9 mouse cellular contexts compared by ENCODE assay signal in the genomic region with DNA sequence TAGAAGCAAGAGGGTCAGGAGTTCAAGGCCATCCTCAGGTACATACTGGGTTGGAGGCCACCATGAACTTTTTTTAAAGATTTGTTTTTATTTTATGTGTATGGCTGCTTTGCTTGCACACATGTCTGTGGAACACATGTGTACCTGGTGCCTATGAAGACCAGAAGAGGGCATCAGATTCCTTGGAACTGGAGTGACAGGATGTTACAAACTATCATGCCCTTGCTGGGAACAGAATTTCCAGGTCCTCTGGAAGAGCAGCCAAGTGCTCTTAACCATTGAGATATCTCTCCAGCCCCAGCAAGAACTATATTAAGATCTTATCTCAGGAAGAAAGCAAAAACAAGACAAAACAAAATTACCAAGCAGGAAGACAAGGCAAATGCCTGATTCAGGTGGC. TPM values are rescaled to one million over a fixed set of nuclear protein-coding genes. Genes with fewer than 3 reads are reported as not detected.
A peak's percentile ranks its signal among the peaks of the same experiment; 100 is the strongest.
DNase-seq lines count a peak whose midpoint lies in the region; ATAC-seq and TF ChIP-seq lines count a peak whose summit lies in the region.
"Had no signal": no experiment of that assay in that cellular context is flagged by ENCODE, and none has a peak within 500 bp of the region (broad histone marks: within the 10 kb centered on the region; RNA-seq: fewer than 3 reads in every experiment).

No protein-coding gene starts in this region.

- TF ChIP-seq EP300 in ES-Bruce4 (IDR thresholded peaks at IDR 0.05; ENCODE audit: insufficient read depth, low read depth, low read length), result no peak

- no peaks in the 10 kb centered on the region for H3K9me3 ChIP-seq in heart, embryonic 12.5 days (replicated peaks)
- H3K9me3 ChIP-seq in ES-Bruce4 (replicated peaks; ENCODE audit: control insufficient read depth, insufficient read depth, low read length, poor library complexity, severe bottlenecking), result no peaks in the 10 kb centered on the region
- no peaks in the 10 kb centered on the region for H3K9me3 ChIP-seq in hindbrain, embryonic 11.5 days (ENCODE audit: control insufficient read depth, low read length)
- H3K9me3 ChIP-seq in midbrain, embryonic 10.5 days (replicated peaks), result no peaks in the 10 kb centered on the region

- H3K4me1 ChIP-seq in heart, embryonic 12.5 days (replicated peaks), result peaks cover 14% of the 10 kb centered on the region
- no peaks in the 10 kb centered on the region for H3K4me1 ChIP-seq in ES-Bruce4 (ENCODE audit: control insufficient read depth, insufficient read depth, low read length)
- H3K4me1 ChIP-seq in hindbrain, embryonic 11.5 days (replicated peaks; ENCODE audit: control insufficient read depth, insufficient read depth, low read length), result 0 out of 2 replicates have a peak, but pooled peaks cover 2% of the 10 kb centered on the region
- peaks cover 18% of the 10 kb centered on the region for H3K4me1 ChIP-seq in midbrain, embryonic 10.5 days

- no peaks in the 10 kb centered on the region for H3K36me3 ChIP-seq in heart, embryonic 12.5 days
- H3K36me3 ChIP-seq in ES-Bruce4 (ENCODE audit: control insufficient read depth, insufficient read depth, low read length, poor library complexity, severe bottlenecking), result no peaks in the 10 kb centered on the region
- no peaks in the 10 kb centered on the region for H3K36me3 ChIP-seq in hindbrain, embryonic 11.5 days (ENCODE audit: control insufficient read depth, insufficient read depth, low read length)
- no peaks in the 10 kb centered on the region for H3K36me3 ChIP-seq in midbrain, embryonic 10.5 days

- no peak for TF ChIP-seq CTCF in ES-Bruce4 (IDR thresholded peaks at IDR 0.05; ENCODE audit: low read depth, low read length)

- no peak for ATAC-seq in heart, embryonic 12.5 days (ENCODE audit: insufficient number of reproducible peaks, low FRiP score)
- no peak for ATAC-seq in hindbrain, embryonic 11.5 days (ENCODE audit: low FRiP score)

- H3K27me3 ChIP-seq in heart, embryonic 12.5 days (replicated peaks), result no peaks in the 10 kb centered on the region
- no peaks in the 10 kb centered on the region for H3K27me3 ChIP-seq in ES-Bruce4 (ENCODE audit: control insufficient read depth, insufficient read depth, low read length, poor library complexity, severe bottlenecking)
- no peaks in the 10 kb centered on the region for H3K27me3 ChIP-seq in hindbrain, embryonic 11.5 days (ENCODE audit: control insufficient read depth, insufficient read depth, low read length)
- no peaks in the 10 kb centered on the region for H3K27me3 ChIP-seq in midbrain, embryonic 10.5 days (ENCODE audit: low read depth, poor library complexity, severe bottlenecking)

- intact Hi-C loops in heart, postnatal 10 days (cut with DNase I), result no loop called here

- TF ChIP-seq POLR2A in ES-Bruce4 (IDR thresholded peaks at IDR 0.05; ENCODE audit: insufficient read depth, low read length), result no peak

- H3K4me3 ChIP-seq in heart, embryonic 12.5 days, result no peak overlapping the region; the same call in 1 of the 2 replicates
- no peak overlapping the region for H3K4me3 ChIP-seq in ES-Bruce4 (ENCODE audit: low read depth, low read length)
- no peak overlapping the region for H3K4me3 ChIP-seq in hindbrain, embryonic 11.5 days (ENCODE audit: low read depth, low read length)
- H3K4me3 ChIP-seq in midbrain, embryonic 10.5 days, result peak overlapping the region; percentile 80

- H3K4me2 ChIP-seq in heart, embryonic 12.5 days, result peak overlapping the region; percentile 53
- H3K4me2 ChIP-seq in hindbrain, embryonic 11.5 days (replicated peaks; ENCODE audit: low read depth, low read length), result peak overlapping the region; percentile 52

- 0 out of 2 replicates have a peak overlapping the region, but pooled peaks have one; percentile 11 for H3K9ac ChIP-seq in heart, embryonic 12.5 days
- 0 out of 2 replicates have a peak overlapping the region, but pooled peaks have one; percentile 84 for H3K9ac ChIP-seq in ES-Bruce4 (ENCODE audit: low read depth, poor library complexity, severe bottlenecking)
- H3K9ac ChIP-seq in hindbrain, embryonic 11.5 days (ENCODE audit: low read depth, low read length), result no peak overlapping the region

- DNase-seq in heart, postnatal 10 days, result no peak
- DNase-seq in hindbrain, embryonic 11.5 days (ENCODE audit: low spot score), result no peak
- no peak for DNase-seq in midbrain, embryonic 10.5 days (ENCODE audit: low spot score)
- no peak for DNase-seq in cerebellum, postnatal 25 days
- no peak for DNase-seq in thymus, postnatal 10 days (ENCODE audit: low spot score in 2 of 2)
- no peak for DNase-seq in spleen, postnatal 4 days (ENCODE audit: low spot score in 2 of 2)
- DNase-seq: left cerebral cortex, postnatal 4 days had no signal

- no peak overlapping the region for H3K27ac ChIP-seq in heart, embryonic 12.5 days (ENCODE audit: poor library complexity, severe bottlenecking)
- no peak overlapping the region for H3K27ac ChIP-seq in ES-Bruce4 (ENCODE audit: insufficient read depth, low read length)
- no peak overlapping the region for H3K27ac ChIP-seq in hindbrain, embryonic 11.5 days (ENCODE audit: low read depth, low read length)
- H3K27ac ChIP-seq in midbrain, embryonic 10.5 days (replicated peaks), result no peak overlapping the region

RNA-seq across cellular contexts. Expression of a gene that starts 1.6 kb away (rescaled TPM):
- polyA plus RNA-seq in heart, embryonic 12.5 days (2016; fragmentation: Nextera tagmentation; extraction: Ambion mirVana), result 55.3 and 55.9 TPM in 2 replicates
- 10 to 100 TPM; 65.4 to 70.0 TPM for total RNA-seq in heart, postnatal 10 days (2021)
- polyA plus RNA-seq in ES-Bruce4 (2011; ENCODE audit: insufficient read depth, insufficient read length, low read depth, missing spikeins), result 78.0 and 81.1 TPM in 2 replicates
- 90.5 and 96.3 TPM in 2 replicates for polyA plus RNA-seq in hindbrain, embryonic 11.5 days (2014; fragmentation: Nextera tagmentation; extraction: Ambion mirVana)
- polyA plus RNA-seq in midbrain, embryonic 10.5 days (2016; fragmentation: Nextera tagmentation; extraction: Ambion mirVana), result 82.7 and 84.3 TPM in 2 replicates

RNA-seq across cellular contexts. Expression of a gene that starts 34.1 kb away (rescaled TPM):
- polyA plus RNA-seq in heart, embryonic 12.5 days (2016; fragmentation: Nextera tagmentation; extraction: Ambion mirVana), result 6.2 and 7.6 TPM in 2 replicates
- total RNA-seq in heart, postnatal 10 days (2021), result 10 to 100 TPM; 11.1 to 11.7 TPM
- polyA plus RNA-seq in ES-Bruce4 (2011; ENCODE audit: insufficient read depth, insufficient read length, low read depth, missing spikeins), result 18.7 and 18.8 TPM in 2 replicates
- 11.0 and 14.4 TPM in 2 replicates for polyA plus RNA-seq in hindbrain, embryonic 11.5 days (2014; fragmentation: Nextera tagmentation; extraction: Ambion mirVana)
- 9.3 and 10.5 TPM in 2 replicates for polyA plus RNA-seq in midbrain, embryonic 10.5 days (2016; fragmentation: Nextera tagmentation; extraction: Ambion mirVana)
